Mouse (Mus musculus) heart, postnatal 36 days (tissue): ENCODE measurements around the gene Echs1. TPM values are rescaled to one million over a fixed set of nuclear protein-coding genes. Genes with fewer than 3 reads are reported as not detected.

Source experiments
- DNase-seq, 2 experiments: peaks; one replicate each; pipeline ENCODE4 v3.0.0; 2021 to 2022
- intact Hi-C: fragments of 180-260 bp; cut with DNase I; formaldehyde crosslinking; loops from one replicate; pipeline ENCODE4 v1.15.1; 2025
- total RNA-seq, 2 experiments: library from RNA; stranded (reverse); gene quantifications; 2 replicates each; pipeline ENCODE4 v1.2.3; 2021

The Echs1 gene
- total RNA-seq, 2 experiments from 2014 or later, result 458 to 480 TPM

DNA sequence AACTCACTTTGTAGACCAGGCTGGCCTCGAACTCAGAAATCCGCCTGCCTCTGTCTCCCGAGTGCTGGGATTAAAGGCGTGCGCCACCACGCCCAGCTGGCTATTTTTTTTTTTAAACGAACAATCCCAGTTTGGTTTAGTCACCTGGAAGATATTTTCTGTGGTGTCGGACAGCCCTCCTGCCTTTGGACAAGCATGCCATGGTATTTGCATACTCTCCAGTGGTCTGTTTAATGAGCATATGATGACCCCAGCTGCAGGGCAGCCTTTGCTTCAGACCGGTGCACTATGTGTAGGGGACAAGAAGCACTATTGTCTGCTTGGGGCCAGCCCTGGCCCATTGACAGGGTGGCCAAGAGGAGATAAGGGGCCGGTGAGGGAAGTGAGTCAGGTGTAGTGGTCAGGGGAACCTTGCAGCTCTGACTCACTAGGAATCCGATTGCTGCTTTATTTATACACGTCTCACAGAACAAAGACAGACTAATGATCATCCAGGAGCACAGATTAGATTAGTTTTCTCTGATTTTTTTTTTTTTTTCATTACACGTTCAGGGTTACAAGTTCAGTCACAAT lies 5.1 kb upstream of the Echs1 start:
- DNase-seq, result no peak
- intact Hi-C loops, result loop anchor here (5.0 to 10.0 kb wide), 2 partner anchors 84 to 437 kb away; partner anchors contain the start of genes Cfap46, Tubgcp2 and Zfp511

DNA sequence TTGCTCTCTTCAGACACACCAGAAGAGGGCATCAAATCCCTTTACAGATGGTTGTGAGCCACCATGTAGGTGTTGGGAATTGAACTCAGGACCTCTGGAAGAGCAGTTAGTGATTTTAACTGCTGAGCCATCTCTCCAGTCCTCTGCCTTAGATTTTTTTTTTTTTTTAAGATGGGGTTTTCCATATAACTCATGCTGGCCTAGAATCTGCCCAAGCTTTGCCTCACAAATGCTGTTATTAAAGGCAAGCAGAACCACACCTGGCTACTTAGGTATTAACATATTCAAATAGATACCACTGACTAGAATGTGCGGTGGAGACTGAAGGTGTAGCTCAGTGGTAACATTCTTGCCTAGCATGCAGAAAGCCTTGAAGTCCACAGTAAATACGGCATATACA lies 4.2 kb upstream of the Echs1 start:
- no peak for DNase-seq
- intact Hi-C loops, result loop anchor here (5.0 to 10.0 kb wide), 2 partner anchors 83 to 436 kb away; partner anchors contain the start of genes Cfap46, Tubgcp2 and Zfp511

DNA sequence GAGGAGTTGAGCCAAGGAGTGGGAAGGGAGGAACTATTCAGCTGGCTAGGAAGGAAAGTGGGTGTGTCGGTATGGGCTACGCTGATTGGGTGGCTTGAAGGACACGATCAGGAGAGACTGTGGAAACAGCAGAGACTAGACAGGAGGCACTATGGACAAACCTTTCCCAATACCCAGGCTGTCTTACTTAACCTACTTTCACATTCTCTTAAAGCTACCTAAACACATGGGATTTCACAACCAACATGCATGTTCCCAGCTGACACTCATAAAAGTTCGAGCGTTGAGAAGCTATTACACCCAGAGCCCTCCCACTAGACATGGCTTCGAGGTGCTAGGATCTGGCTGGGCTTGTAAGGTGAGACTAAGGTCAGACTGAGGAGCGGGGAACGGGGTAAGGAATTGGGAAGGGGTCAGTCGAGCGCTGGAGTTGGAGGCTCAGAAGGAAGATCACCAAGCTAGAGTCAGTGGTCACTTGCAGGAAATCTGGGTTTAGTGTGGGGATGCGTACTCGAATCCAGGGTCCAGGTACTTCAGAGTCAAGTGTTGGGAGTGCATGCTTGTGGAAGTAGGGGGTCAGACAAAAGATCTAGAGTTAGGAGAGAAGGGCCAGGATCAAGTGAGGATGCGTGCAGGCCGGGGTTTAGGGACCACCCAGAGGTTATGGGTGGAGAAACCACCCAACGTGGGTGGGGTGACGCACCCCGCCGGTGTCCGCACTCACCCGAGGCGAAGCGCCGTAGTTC lies 520 bp downstream of the Echs1 start, which contains the start of gene Paox:
Gene Paox (plus strand): TSS at position 217 of the 746 bp plus-strand sequence.
- intact Hi-C loops, result loop anchor here (1.0 kb wide), 1 partner anchor 23 kb away; no protein-coding TSS in a partner anchor
- peak; percentile 44 to 53 for DNase-seq

DNA sequence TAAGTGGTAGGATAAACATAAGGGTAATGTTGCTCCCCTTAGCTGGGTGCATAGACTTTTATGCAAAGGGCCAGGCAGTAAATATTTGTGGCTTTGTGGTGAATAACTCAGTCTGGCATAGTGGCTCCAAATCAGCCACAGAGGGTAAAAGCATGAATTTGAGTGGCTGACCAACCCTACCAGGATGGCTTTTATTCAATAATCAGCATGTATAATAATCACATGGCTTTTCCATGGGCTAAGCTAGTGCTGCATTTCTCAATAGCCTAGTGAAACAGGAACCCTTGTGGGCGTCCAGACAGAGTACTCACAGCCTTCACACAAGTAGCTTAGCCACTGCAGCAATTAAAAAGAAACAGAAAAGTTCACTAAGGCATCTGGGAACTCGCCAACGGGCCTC lies 4.3 kb downstream of the Echs1 start:
- DNase-seq, result no peak
- intact Hi-C loops, result no loop called here

DNA sequence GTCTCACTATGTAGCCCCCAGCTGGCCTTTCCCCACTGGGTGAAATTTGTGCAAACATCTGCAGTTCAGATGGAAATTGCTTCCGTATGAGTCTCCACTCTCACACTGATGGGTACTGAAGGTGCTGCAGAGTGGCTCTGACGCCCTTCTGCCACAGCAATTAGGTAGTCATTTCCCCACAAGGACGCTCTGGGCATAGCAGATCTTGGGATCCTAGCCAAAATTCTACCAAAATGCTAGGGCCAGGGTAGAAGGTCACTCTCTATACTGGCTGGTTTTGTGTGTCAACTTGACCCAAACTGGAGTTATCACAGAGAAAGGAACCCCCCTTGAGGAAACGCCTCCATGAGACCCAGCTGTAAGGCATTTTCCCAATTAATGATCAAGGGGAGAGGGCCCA lies 12.3 kb downstream of the Echs1 start:
- DNase-seq, result no peak
- intact Hi-C loops, result no loop called here

DNA sequence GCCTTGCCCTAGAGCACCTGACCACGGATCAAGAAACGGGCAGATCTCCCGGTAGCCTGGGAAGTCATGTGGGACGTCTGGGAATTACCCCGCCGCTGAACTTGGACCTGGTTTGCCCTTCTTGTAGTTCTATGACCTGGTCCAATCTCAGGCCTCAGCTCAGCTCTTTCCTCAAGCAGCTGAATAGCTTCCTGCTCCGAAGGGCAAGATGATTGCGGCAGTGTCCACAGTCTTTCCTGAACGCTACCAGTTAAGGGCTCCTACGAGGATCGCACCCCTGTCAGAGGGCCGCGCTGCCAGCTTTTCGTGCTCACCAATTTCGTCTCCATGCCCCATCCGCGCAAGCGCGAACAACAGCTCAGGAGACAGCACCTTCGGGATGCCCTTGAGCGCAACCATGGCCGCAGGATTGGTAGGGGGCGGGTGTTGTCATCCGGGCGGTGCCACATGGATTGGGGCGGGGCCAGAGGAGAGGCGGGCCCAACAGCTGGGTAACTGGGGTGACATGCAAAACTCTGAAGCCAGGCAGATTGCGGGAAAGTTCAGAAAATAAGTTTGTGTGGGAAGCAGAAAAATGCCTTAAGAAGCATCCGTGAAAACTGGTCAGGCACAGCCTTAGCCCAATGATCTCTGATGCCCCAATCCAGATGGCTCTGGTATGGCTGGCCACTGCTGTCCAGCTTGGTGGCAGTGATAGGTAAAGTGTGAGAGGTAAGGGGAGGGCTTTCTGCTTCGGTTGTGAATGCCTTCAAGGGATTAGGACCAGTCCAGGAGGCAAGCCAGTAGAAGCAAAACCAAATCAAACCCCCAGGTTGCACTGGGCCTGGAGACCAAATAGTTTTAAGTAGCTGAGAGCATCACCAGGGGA lies 14.0 kb downstream of the Echs1 start, which contains the start of gene Fuom:
Gene Fuom (minus strand): TSS at position 449 of the 868 bp plus-strand sequence.
- DNase-seq, result peak; percentile 83 to 85
- intact Hi-C loops, result no loop called here

DNA sequence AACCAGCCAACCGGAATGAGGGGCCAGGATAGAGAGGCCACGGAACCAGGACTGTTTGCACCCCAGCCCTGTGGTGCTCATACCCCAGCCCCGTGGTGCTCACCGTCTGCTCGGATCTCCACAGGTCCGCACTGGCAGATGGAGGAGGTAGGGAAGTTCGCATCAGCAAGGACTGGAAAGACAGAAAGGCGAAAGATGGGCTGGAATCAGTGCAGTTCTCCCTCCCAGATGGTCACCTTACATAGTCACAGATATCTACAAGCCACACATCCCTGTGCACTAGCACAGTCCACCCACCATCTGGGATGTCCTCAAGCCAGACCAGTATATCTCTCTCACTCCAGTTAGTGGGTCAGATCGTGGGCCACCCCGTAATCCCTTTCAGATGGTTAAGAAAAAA lies 14.8 kb downstream of the Echs1 start:
- intact Hi-C loops, result no loop called here
- no peak for DNase-seq

DNA sequence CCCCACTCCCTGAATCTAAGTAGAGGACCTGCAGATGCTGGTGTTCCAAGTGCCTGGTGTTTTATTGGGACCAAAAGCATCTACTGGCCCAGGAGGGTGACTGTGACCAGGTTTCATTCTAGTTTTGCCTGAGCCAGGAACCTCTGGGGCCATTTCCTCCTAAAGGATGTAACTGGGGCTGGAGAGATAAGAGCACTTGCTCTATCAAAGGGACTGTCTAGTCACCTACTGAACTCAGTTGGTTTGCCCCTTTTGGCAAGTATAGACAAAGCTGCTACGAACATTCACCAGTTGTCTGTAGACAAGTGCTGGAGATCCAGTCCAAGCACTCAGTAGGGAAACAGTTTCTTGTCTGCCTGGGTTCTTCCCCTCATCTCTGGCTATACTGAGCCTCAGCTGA lies 17.8 kb downstream of the Echs1 start:
- DNase-seq, result no peak
- intact Hi-C loops, result no loop called here

DNA sequence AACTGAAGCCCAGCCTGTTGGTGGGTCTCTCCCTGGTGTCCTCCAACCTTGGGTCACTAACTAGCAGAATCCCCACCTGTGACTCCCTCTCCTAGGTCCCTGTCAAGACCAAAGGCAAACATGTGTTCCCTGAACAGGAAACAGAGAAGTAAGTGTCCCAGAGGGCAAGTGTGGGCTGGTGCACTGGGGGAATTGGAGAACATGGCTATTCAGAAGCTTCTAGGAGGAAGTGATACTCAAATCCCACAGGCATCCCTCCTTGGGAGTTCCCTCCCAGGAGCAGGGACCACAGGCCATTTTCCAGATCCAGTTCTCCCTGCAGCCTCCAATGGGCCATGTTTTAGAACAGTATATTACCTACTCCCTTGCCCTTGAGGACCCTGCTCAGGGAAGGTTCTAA lies 20.2 kb downstream of the Echs1 start:
- DNase-seq, result no peak
- intact Hi-C loops, result no loop called here

DNA sequence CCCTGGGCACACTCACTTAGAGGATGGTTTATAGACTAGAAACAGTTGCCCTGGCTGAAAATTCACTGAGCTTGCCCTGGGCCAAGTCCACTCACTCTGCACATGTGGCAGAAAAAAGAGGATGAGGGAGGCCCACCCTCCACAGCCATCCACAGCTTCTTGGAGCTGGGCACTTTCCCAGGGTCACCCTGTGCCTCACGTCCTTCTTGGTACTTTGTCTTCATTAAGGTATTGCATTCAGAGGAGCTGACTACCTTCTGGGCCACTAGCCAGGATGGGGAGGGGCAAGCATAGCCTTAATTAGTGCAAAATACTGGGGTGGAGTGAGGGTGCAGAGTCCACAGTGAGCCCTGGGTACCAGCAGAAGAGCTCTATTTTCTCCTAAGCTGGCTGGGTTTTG lies 20.7 kb downstream of the Echs1 start:
- DNase-seq, result no peak
- intact Hi-C loops, result no loop called here

DNA sequence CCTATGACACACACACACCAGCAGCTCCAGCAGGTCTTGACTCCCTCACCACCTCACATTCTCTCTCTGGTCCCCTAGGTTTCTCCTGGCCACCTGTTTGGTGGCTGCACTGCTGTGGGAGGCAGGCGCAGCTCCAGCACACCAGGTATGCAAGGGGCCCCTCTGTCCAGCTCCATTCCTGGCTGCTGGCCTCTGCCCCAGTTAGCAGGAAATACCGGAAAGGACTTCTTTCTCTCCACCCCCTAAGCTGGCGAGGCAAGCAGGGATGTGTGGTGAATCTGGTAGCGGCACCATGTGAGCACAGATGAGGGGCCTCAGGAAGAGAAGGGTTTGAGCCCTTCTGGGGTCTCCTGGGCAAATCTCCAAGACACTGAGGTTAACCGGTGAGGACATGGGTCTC lies 21.3 kb downstream of the Echs1 start:
- DNase-seq, result no peak
- intact Hi-C loops, result no loop called here

DNA sequence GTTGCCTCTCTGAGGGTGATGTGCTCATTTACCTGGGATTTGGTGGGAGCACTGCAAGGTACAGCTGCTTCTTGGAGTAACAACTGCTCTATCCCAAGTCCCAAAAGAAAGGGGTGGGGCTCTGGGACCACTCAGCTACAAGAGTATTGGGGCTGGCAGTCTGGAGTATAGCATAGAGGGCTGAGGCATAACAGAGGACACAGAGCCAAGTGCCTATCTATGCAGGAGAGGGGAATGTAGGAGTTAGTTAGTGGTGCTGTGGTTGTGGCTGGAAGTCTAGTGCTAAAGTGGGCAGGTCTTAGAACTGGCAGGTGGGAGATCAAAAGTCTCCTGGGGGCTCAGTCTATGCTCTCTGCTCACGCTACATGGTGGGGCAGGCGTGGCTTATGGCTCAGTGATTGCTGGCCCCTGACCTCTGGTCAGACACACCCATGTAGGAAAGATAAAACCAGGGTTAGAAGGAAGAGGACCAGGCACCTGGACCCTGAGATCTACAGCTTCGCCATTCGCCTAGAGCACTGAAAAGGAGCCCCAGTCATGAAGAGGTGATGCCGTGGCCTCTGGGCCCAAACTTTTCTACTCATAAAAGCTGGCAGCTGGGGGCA lies 23.2 kb downstream of the Echs1 start, which contains the start of gene Prap1:
Gene Prap1 (plus strand): TSS at position 472 of the 605 bp plus-strand sequence.
- intact Hi-C loops, result no loop called here
- no peak for DNase-seq

DNA sequence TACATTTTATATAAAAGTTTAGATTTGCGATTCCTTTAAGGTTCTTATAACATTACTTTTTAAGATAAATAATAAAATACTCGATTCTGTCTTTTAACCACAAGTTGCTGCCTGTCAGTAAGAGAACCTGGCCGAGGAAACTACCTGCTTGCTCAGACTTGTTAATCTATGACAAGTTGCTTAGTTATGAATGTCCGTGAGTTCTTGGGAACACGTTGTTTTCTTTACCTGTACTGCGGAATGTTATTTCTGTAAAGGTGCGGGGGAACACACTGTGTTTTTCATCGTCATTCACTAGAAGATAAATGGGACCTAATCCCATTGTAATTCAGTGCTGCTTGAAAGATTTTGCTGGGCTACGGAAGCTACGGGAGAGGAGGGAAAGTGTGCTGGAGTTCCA lies 25.7 kb downstream of the Echs1 start:
- no peak for DNase-seq
- intact Hi-C loops, result no loop called here

DNA sequence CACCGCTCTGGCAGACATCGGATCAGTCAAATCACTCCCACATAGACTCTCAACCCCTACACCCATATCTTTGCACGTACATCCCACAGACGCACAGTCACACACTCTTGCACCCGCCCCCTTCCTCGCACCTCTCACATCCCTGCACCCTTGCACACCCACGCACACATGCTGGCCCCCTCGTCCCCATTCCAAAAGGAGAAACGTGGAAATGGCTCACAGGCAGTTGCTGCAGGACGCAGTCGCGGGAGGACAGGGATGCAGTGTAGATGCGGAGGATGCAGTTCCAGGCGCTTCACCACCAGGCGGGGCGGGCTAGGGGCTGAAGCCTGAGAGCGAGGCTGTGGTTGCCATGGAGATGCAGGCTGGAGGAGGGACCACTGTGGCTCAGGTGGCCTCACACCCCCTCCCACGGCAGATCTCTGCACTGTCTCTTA lies 34.0 kb downstream of the Echs1 start, which contains the start of gene Caly:
Gene Caly (minus strand): TSS at position 307 of the 437 bp plus-strand sequence.
- DNase-seq, result no peak
- intact Hi-C loops, result no loop called here

DNA sequence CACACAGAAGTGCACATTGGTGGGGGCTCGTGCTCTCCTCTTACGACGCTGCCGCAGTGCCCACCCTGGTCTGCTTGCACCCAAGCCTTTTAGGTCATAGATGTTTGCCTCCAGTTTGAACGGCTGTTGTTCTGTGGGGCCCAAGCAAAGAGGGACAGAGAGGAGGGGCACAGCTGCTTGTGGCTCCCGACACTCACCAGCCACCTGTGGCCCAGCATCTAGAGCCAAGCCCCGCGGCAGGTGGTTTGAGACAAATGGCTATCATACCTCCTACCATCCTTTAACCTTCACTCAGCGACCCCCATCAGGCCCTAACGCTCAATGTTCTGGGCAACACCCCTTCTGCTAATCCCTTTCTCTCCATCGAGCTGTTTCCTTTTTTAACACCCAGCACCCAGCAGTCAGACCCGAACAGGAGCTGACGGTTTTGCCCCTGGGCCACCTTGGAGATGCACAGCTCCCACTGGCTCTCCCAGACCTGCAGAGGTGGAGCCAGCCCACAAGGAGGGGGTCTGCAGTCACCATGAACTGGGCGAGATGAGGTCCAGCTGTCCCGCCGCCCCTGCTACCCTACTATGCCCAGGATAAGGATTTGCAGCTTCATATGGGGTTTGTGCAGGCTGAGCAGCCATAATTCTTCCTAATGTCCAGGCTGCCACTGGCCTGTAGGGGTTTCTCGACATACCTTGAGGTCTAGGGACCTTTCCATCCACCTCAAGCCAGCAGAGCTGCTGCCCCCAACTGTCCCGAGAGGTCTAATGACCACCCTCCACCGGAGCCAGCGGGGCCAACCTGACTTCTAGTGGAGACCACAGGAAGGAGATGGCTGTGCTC lies 34.7 kb downstream of the Echs1 start:
- no peak for DNase-seq
- intact Hi-C loops, result no loop called here

DNA sequence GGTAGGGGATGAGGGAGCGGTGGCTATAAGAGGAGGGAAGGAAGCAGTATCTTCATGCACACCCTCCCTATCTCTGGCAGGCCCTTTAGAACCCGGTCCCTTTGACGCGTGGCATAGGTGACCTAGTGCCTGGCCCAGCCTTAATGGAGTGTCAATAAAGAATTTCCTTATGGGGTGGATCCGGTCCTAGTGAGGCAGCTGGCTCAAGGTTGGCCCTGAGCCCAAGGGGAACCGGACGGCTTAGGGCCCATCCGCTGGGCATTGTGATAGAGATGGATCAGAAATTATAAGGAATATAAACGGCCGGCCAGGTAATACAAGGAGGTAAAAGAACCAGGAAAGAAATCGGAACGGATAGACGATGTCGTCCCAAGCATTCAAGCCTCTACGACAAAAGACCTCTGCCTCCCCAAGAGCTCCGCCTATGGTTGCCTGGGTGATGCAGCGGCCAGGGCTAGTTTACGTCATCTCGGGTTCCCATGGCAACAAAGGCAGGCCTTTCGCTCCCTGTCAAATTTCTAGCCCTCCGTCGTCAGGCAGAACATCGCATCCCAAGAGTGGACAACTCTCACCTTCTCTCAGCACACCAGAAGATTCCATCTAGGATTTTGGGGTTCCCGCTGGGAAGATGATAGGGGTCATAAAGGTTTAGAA lies 35.6 kb downstream of the Echs1 start:
- DNase-seq, result peak; percentile 54 to 58

DNA sequence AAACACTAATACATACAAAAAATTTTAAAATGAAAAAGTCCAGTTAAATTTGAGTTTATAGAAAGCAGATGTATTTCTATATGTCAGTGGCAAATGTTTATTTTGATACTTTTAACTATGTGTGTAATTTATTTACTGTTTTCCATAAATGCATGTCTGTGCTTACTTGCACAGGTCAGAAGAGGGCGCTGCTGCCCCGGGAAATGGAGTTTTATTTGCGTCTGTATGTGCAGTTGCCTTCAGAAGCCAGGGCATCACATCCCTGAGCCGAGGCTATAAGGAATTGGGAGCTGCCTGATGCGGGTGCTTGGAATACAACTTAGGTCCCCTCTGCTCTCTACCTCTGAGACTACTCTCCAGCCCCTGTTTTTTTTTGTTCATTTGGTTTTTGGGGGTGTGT lies 37.6 kb downstream of the Echs1 start:
- peak; percentile 63 to 75 for DNase-seq
- intact Hi-C loops, result loop anchor here (1.0 to 10.0 kb wide), 2 partner anchors 63 to 756 kb away; partner anchors contain the start of gene Urah

More for the DNA sequence above, 35.6 kb downstream of the Echs1 start:
- intact Hi-C loops, result no loop called here

DNA sequence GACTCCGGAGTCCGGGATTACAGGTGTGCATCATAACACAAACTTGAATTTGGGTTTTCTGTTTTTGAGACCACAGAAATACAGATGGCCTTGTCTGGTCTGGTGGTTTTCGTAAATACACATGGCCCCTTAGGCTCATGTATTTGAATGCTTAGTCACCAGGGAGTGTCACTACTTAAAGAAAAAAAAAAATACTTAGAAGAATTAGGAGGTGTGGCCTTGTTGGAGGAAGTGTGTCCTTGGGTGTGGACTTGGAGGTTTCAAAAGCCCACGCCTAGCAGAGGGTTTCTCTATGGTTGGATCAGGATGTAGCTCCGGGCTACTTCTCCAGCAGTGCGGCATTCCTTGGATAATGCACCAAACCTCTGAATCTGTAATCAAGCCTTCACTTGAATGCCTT lies 38.6 kb downstream of the Echs1 start:
- intact Hi-C loops, result loop anchor here (1.0 to 10.0 kb wide), 2 partner anchors 64 to 757 kb away; partner anchors contain the start of gene Urah

More for the DNA sequence above, 38.6 kb downstream of the Echs1 start:
- no peak for DNase-seq
